Mouse (Mus musculus): ENCODE measurements around the gene Narfl.

DNA sequence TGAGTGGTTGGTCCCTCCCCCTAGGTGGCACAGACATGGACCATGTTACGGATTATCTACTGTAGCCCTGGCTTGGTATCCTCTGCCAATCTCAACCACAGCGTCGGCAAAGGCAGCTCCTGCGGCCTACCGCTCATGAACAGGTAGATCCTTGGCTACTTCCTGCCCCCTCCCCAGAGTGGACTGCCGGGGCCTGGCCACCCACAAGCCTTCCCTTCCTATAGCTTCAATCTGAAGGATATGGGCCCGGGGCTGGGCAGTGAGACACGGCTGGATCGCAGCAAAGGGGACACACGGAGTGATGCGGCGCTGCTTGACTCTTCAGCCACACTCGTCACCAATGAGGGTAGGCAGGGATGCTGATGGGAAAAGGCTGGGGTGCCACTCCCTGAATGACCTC is 53.4 kb downstream of the Narfl start:
- TF ChIP-seq CTCF (IDR thresholded peaks at IDR 0.05; ENCODE audit: low read depth): no peak
- no peak for TF ChIP-seq EP300 (IDR thresholded peaks at IDR 0.05; ENCODE audit: low read depth)
